Mouse (Mus musculus): ENCODE measurements around the gene Galnt12. TPM values are rescaled to one million over a fixed set of nuclear protein-coding genes. Genes with fewer than 3 reads are reported as not detected.

The Galnt12 gene
- total RNA-seq, 2 experiments from 2014 or later, result 1.0 to 1.7 TPM

DNA sequence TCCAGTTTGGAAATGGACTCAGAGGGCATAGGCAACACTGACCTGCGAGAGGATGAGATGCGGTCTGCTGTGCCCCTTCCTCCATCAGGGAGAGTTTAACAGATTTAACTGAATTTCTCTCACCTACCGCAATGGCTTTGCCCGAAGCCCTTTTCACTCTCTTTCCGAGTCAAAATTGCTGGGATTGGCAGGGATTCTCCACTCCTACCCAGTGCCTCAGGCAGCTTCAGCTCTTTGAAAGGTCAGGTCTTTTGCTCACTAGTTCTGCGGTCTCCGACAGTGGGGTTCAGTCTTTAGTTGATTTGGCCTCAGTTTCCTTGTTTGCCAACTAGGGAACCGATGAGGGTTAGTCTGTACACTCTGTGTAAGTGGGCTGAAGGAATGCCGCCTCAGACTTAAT is 1.5 kb downstream of the Galnt12 start:
- no peak for ATAC-seq (replicated peaks; ENCODE audit: poor library complexity)

DNA sequence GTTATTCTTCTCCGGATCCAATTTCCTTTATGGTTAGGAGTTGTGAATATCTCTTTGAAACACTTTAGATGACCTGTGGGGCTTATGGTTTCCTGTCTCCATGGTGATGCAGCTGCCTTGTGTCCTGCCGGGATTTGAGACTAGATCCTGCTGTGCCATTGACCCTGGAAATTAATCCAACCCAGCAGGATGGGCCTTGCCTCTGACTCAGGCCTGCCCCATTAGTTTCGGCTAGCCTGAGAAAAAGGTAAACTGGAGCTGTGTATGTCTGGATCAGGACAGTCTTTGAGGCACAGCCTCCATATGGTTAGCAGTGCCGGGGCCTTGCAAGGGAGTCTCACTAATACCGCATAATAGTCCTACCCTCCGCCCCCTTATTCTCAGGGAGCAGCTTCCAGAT is 1.9 kb downstream of the Galnt12 start:
- no peak for ATAC-seq (replicated peaks; ENCODE audit: poor library complexity)

GRCm38 (mm10) chr4:47103561-47103960 is 11.9 kb downstream of the Galnt12 start:
- ATAC-seq (replicated peaks; ENCODE audit: poor library complexity), result no peak

DNA sequence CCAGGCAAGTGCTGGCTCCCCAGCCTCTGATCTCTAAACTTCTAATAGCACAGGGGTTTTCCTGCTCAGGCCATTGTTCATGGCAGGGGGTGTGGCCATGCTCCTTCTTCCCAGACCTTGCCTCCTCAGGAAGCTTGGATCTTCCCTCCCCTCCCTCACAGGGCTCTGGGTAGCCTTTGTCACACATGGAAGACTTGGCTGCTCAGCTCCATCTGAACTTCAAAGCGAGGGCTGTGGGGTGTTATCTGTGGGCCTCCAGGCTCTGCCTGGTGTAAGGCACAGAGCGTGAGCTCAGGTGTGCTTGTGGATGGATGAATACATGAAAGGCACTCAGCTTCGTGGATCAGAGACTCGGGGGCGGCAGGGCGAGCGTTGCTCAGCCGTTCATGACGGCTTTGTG is 20.2 kb downstream of the Galnt12 start:
- no peak for ATAC-seq (replicated peaks; ENCODE audit: poor library complexity)

- no peak for ATAC-seq (replicated peaks; ENCODE audit: poor library complexity)
Measured at GRCm38 (mm10) chr4:47112560-47112959, 20.9 kb downstream of the Galnt12 start.

DNA sequence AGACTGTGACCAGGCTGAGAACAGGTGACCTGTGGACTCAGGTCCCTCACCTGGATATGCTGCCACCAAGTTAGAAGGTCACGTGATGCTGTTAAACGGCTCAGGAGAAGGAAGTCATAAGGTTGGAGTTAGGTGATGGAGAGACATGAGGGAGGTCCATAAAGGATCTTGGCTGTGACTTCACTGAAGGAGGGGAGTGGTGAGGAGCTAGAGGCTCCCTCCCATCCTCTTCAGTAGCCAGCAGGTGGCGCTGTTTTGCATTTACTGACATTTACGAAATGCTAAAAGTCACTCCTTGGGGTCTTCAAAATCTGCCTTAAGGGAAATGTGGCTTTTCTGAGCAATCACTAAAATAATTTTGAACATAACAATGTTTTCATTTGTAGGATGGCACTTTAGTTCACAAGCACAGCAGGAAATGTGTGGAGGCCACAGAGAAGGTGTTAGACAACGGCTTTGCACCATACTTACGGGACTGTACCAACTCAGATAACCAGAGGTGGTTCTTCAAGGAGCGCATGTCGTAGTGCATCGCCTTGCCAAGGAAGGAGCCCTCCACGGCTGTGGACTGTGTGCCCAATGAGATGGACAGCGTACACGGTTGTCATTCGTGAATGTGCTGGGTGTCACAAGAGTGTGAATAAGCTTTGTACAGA is 30.5 kb downstream of the Galnt12 start:
- peak; percentile 42; the same call in 1 of the 2 replicates for ATAC-seq (replicated peaks; ENCODE audit: poor library complexity)

DNA sequence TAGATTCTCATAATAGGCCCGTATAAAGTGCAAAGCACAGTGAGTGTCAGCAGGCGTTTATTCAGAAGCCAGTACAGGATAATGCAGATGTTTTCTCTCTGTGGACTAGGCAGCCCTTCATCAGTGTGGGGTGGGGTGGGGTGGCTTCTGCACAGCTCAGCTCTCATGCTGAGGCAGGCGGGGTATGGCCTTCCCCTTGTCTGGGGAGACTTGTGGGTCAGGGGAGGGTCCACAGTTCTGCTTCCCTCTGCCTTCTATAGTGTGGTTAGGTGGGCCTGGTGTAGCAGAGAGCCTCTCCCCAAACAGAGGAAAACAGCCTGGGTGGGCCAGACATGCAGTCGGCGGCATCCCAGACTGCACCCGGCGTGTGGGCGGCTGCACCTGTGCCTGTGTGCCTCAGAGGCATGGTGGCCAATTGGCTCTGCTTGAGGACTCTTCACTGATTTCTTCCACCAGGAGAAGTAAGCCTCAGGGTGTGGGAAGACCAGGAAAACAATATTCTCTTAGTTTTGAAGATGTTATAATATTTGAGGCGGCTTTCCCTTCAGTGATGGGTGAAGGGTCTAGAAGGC is 32.5 kb downstream of the Galnt12 start:
- no peak for ATAC-seq (replicated peaks; ENCODE audit: poor library complexity)

DNA sequence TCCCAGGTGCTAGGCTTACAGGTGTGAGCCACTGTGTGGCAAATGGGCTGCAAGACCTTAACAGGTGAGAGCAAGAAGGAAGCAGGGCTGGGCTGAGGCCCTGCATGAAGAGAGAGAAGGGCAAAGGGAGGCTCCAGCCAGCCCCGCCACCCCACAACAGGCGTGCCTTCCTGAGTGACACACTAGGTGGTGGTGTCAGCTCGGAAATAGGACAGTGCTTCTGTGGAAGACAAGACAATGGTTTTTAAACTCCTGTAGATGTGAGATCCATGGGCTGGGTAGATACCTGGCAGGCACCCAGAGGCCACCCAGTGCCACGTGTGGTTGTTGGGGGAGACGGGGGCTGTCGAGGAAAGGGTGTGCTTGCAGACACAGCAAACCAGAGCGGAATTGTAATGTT is 36.8 kb downstream of the Galnt12 start:
- ATAC-seq (replicated peaks; ENCODE audit: poor library complexity), result no peak

- no peak for ATAC-seq (replicated peaks; ENCODE audit: poor library complexity)
Measured at GRCm38 (mm10) chr4:47129572-47129971, 37.9 kb downstream of the Galnt12 start.

DNA sequence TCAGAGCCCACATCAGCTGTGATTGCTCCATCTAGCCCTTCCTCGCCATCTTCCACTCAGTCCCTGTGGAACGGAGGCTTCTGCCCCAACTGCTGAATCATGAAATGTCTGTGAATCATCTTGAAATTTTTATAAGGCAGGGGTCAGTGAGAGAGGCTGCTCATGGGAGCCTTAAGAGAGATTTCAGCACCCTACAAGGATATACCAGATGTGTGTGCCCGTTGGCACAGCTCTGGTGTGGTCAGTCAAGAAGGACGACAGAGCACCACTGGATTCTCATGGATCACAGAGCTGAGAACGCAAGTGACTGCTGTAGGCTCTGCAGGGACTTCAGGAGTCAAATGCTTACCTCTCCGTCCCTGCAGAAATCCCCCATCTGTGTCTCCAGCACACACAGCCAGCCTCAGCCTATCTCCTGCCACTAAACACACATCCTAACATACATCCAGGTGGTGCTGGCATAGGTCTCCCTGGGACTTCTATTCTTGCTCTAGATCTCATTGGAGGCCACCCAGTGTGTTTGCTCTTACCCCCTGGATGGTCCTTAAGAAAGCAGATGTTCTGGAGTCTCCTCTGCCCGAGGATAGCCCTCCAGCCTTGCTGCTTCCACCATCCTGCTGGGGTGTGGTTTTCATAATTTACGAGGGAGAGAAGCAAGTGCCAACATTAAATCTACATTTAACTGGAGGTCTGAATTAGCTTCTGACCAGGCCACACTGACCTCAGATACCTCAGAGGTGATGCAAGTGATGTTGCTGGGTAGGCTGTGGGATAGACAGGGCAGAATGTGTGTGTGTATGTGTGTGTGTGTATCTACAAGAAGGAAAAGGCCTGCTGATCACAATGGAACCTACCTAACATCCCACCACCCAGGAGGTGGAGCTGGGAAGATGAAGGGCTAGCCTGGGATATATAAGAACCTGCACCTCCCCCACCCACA is 38.7 kb downstream of the Galnt12 start:
- ATAC-seq (replicated peaks; ENCODE audit: poor library complexity), result no peak

GRCm38 (mm10) chr4:47131931-47132330 is 40.2 kb downstream of the Galnt12 start:
- no peak for ATAC-seq (replicated peaks; ENCODE audit: poor library complexity)

GRCm38 (mm10) chr4:47132413-47132812 is 40.7 kb downstream of the Galnt12 start:
- ATAC-seq (replicated peaks; ENCODE audit: poor library complexity), result no peak

DNA sequence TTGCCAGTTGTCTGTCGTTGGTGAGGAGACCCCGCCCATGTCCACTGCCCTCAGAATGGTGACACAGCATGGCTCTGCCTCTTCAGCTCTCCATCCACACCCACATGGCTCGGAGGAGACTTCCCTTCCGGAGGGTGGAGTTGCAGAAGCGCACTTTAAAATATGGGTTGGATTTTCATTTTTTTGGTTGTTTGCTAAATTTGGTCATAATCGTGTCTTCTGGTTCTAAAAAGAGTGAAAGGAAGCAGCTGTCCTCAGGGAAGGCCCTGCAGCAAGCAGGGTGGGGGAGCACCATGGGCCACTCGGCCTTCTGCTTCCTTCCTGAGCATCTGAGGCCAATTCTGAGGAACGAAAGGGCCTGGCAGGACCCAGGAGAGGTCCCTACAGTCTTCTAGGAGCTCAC is 45.0 kb downstream of the Galnt12 start:
- peak; percentile 39; the same call in 1 of the 2 replicates for ATAC-seq (replicated peaks; ENCODE audit: poor library complexity)

- ATAC-seq (replicated peaks; ENCODE audit: poor library complexity), result no peak
Measured at GRCm38 (mm10) chr4:47137479-47137878, 45.8 kb downstream of the Galnt12 start.

DNA sequence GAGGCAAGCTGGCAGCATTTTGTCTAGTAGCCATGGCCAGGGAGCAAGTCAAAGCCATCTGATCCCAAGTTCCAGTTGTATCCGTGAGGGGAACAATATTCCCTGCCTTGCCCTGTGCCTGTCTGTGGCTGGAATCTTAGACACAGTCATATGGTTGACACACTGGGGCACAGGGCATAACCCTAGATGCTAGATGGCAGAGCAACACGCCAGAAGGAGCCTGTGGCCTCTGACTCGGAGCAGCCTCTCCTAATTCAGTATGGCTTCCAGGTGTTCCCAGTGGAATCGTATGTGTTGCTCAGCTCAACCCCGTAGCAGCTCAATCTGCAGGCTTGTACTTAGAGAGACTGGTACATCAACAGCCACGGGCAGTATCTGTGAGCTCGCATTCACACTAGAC is 46.7 kb downstream of the Galnt12 start:
- ATAC-seq (replicated peaks; ENCODE audit: poor library complexity), result no peak

DNA sequence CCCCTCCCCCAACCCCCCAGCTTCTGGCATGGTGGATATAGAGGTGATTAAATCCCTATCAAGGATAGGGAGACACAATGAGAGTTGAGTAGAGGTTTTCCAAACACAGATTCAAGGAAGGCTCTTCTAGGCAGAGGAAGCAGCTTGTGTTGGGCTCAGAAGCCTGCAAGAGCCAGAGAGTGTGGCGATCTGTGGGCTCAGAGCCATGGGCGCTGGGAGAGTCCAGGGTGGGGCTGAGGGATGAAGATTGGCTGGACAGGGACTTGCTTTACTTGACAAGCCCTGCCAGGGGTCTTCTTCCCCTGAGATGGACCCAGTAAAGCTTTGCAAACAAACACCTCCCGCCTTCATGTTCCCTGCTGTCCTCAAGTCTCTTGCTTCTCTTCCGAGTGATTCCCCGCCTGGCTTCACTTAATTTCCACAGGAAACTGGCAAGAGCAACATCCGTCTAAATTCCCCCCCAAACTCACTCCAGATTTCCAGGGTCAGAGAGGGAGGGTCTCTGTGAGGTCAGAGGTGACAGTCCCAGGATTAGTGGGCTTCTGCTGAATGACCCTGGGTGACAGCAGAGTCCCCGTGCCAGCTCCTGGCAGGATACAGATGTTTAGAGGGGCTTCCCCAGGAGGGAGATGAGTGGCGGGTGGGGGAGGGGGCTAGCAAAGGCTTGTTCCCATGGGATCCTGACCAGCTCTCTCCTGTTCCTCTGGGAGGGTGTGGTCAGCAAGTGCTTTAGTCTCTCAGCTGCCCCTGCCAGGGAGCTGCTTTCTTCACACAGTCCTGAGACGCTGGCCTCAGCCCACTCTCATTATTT is 47.5 kb downstream of the Galnt12 start:
- no peak for ATAC-seq (replicated peaks; ENCODE audit: poor library complexity)

DNA sequence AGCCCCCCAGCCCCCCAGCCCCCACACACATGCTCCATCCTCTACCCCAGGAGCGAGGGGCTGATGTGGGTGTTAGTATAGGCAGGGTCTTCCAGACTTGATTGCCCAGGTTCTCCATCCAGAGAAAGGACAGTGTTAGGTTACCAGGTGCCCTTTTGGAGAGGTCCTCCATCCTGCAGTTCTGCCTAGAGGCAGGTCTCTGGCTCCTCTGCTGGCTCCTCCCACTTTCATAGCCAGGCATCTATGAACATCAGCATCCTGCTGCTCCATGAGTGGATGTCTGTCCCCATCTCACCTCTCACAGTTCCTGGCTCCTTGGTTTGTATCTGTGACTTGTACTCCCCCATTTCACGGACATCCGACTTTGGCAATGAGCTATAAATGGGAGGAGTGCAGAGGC is 48.6 kb downstream of the Galnt12 start:
- no peak for ATAC-seq (replicated peaks; ENCODE audit: poor library complexity)

DNA sequence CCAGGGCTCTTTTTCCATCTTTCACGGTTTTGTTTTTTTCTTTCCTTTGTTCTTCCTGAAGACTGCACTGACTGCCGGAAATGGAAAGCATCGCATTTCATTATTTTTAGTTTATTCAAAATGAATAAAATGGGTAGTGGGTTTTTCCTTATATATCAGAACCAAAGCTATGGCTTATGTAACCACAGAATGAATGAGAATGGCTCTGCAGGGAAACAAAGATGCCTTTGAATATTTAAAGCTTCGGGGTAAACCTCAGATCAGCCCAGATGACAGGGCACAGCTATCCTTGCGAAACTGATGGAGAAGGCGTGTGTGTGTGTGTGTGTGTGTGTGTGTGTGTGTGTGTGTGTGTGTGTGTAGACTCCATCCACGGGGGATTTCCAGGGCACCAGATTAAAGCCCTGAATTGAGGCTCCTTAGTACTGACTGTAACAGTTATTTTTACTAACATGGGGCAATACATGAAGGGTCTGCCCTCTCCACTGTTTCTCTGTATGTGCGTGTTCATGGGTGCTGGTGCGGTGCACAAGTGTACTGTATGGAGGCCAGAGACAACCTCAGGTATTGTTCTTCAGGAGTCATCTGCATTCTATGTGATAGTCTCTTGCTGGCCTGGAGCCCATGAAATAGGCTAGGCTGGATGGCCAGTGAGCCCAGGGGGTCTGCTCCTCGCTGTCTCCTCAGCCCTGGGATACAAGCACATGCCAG is 49.9 kb downstream of the Galnt12 start:
- ATAC-seq (replicated peaks; ENCODE audit: poor library complexity), result no peak

DNA sequence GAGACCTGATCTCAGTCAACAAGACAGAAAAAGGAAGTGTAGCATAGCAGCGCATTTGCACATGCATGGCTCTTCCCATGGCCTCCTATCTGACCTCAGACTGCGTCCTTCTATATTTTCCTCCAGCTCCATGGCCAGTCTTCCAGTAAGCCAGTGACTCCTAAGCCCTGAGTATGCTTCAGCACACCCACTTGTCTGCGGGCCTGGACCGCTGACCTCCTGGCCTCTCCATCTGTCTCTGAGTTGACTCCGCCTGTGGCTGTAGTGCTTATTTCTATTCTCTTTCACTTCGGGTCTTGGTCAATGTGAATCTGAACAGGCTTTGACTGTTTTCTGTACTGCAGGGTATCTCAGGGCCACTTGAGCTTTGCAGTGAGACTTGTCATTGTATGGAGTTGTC is 52.1 kb downstream of the Galnt12 start:
- ATAC-seq (replicated peaks; ENCODE audit: poor library complexity), result no peak

GRCm38 (mm10) chr4:47145341-47145740 is 53.6 kb downstream of the Galnt12 start:
- ATAC-seq (replicated peaks; ENCODE audit: poor library complexity), result no peak

All from megakaryocyte progenitor cell, adult 5-6 weeks (primary cell).